Mouse (Mus musculus) spleen, adult 2 months (tissue): ENCODE data around the gene Rab29.

Source experiments
- CTCF ChIP-seq: fragments of 200-500 bp; IDR thresholded peaks from 2 replicates; pipeline ENCODE4 v1.5.1; 2011; ENCODE audit warnings: mild to moderate bottlenecking, inconsistent platforms; ENCODE audit not compliant: insufficient read depth, insufficient read length, insufficient replicate concordance; ENCODE audit errors: extremely low read depth
- POLR2A ChIP-seq: fragments of 200-500 bp; IDR thresholded peaks from 2 replicates; pipeline ENCODE4 v1.6.1; 2011; ENCODE audit warnings: low read depth, low read length, inconsistent platforms

DNA sequence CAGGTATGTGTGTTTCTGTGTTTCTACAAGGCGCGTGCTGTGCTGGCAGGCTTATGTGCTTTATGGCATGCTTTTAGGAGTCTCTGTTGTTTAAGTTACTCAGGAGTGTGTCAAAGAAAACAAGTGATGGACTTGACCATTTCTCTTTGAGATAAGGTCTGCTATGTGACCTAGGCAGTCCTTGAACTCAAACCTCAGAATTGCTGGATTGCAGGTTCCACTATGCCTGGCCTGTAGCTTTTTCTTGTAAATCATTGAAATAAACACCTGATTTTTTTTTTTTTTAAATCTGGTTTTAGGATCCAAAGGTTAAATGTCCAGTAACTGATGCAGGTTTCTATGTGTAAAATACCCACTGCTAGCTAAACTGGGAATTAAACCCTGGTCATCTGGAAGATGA, 52.0 kb downstream of the Rab29 start:
- TF ChIP-seq CTCF (no peak), POLR2A (no peak)
